Mouse (Mus musculus): ENCODE data around the gene Myo5a. TPM values are rescaled to one million over a fixed set of nuclear protein-coding genes. Genes with fewer than 3 reads are reported as not detected.

The Myo5a gene
- total RNA-seq (2021) = 10 to 100 TPM; 11.0 to 11.7 TPM

DNA sequence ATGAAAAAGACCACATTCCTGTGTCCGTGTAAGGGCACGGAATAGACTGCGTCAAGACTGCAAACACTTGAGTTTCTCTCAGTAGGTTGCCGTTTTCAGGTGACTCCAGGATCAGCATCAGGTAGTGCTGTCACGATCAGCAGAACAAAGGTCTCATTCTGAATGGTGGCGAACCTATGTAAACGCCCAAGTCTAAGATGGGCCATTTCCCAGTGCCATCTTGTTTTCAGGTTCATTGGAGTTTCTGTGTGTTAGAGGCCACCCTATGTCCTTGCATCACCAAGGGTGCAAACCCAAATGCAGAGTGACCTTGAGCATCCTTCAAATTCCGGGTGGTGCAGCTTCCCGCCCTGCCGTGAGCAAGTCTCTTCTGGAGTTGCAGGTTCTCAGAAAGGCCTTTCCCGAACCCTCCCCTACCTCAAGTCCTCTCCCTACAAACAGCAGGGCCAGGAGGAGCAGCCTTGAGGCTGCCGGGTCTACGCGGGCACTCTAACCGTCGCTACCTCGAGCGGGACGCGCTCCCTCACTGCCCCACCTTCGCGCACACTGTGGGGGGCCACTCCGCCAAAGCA lies at the start of gene Myo5a:
Myo5a (plus strand) TSS at position 559 of the 572 bp plus-strand sequence.
- intact Hi-C loops (cut with DNase I) = no loop called here

DNA sequence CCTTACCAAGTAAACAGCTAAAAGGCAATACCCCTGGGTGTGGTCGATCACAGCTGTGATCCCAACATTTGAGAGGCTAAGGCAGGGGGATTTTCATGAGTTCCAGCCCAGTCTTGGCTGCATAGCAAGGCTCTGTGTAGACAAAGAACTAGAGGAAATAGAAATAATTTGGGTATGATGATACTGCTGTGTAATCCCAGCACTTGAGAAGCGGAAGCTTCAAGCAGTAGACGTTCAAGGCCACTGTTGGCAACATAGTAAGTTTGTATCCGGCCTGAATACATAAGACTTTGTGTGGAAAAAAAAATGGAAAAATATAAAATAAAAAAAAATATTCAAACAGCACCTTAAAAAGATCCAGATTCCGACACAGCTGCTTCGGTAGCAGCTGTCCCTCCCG lies 48.3 kb upstream of the Myo5a start:
- intact Hi-C loops (cut with DNase I) = no loop called here
- no peak for DNase-seq (ENCODE audit: low spot score)

More for the DNA sequence above, at the start of gene Myo5a:
- DNase-seq (ENCODE audit: low spot score) = no peak

DNA sequence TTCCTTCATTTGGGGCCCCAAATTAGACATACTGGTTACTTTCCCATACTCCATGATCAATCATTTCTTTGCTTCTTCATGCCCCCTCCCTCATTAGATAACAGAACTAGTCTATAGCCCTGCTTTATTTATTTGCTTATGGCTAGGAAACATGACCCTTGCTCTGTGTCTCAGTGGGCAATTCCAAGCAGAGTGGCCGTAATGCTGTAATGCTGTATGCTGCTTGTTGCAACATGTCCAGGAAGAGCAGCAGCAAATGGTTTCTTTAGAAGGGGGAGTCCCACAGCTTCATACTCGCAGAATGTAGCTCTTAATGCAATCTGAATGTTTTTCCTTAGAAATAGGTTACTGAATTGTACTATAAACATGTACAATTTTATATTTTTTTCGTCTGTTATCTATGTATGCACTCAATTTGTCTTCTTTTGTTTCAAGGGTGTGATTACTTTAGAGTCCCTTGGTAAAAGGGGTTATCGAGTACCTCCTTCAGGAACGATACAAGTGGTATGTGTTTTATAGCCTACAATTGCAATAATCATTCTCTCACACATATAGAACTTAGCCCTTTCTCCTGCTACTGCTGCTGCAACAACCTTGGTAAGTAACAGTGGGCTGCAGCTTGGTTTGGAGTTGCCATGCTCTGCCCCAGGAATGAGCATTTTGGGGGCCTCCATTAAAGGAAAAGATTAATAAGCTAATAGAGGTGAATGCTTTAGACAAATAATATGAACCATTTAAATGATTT lies 47.5 kb upstream of the Myo5a start:
- DNase-seq (ENCODE audit: low spot score) = no peak
- intact Hi-C loops (cut with DNase I) = no loop called here

DNA sequence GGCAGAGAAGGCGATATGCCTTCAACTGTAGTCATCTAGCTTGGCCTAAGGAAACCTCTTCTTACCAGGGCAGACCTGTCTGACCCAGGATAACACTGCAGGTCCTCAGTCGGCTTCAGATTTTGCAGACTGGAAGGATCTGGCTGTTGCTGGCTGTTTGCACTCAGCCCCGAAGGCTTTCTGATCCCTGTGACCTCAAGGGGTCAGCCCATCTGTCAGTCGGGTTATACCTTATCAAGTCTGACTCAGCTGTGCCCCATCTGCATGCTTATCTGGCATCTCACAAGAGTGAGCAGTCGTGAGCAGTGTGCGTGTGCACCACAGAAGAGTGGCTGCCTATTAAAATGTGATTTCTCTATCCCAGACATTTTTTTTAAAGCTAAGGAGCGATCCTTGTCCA lies 46.7 kb upstream of the Myo5a start:
- intact Hi-C loops (cut with DNase I) = no loop called here
- no peak for DNase-seq (ENCODE audit: low spot score)

DNA sequence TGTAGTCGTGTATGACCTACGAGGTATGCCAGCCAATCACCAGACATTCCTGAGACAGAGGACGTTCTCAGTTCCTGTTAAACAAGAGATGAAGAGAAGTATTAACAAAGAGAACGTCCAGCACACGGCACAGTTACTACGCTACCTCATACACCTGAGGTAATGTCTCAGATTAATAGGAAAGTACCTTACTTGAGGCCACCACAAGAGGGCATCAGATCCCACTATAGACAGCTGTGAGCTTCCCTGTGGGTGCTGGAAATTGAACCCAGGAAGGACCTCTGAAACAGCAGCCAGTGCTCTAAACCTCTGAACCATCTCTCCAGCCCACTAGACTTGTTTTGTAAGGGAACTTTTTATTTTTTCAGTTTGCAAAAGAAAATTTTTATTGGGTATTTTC lies 45.1 kb upstream of the Myo5a start:
- no peak for DNase-seq (ENCODE audit: low spot score)
- intact Hi-C loops (cut with DNase I) = no loop called here

DNA sequence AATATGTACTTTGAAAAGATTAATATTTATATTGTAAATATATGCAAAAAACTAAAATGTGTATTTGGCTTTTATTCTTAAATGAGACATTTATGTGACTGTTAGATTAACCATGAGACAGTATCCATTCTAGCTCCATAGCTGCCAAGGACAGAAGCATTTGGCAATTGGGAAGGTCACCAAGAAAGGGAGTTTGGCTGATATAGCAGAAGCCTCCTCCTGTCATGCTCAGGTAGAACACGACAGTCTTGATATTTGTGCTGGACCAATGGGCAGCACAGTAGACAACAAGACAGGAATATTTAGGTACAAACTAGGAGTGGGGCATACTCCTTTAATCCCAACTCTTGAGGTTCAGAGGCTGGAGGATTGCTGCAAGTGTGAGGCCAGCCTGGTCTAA lies 38.4 kb upstream of the Myo5a start:
- DNase-seq (ENCODE audit: low spot score) = no peak
- intact Hi-C loops (cut with DNase I) = loop anchor here (5.0 kb wide), 1 partner anchor 125 kb away; no protein-coding TSS in a partner anchor

DNA sequence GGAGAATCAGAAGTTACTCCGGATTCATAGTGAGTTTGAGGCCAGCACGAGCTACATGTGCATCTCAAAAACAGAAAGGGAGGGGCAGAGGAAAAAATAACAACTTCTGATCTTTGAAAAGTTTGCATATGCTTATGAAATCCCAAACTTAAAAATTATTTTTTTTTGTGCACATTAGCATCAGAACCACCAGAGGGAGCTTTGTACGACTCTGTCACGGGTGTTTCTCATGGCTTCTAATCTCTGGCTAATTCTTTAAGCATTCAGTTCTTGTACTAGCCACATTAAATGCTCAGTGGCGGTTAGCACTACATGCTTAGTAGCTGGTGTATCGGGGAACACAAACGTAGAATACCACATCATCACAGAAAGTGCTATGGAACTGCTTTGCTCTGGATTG lies 37.7 kb upstream of the Myo5a start:
- intact Hi-C loops (cut with DNase I) = loop anchor here (5.0 kb wide), 1 partner anchor 126 kb away; no protein-coding TSS in a partner anchor

DNA sequence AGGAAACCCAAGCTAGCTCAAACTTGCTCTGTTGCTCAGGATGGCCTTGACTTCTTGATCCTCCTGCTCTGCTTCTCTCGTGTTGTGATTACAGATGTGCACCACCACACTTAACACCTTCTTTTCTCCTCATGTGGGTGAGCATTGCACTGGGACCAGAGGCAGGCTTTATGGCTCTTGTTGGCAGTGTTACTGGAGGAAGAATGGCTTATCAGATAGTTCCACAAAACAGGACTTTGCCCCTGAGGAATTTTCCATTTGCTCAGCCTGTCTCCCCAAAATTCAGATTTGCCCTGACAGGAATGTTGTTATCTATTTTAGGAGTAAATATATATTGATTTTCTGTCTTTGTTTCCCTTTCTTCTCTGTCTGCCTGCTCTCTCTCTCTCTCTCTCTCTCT lies 36.1 kb upstream of the Myo5a start:
- intact Hi-C loops (cut with DNase I) = loop anchor here (5.0 kb wide), 2 partner anchors 82 to 127 kb away; partner anchors contain the start of gene Fam214a
- DNase-seq (ENCODE audit: low spot score) = no peak

More for the DNA sequence above, 37.7 kb upstream of the Myo5a start:
- no peak for DNase-seq (ENCODE audit: low spot score)

DNA sequence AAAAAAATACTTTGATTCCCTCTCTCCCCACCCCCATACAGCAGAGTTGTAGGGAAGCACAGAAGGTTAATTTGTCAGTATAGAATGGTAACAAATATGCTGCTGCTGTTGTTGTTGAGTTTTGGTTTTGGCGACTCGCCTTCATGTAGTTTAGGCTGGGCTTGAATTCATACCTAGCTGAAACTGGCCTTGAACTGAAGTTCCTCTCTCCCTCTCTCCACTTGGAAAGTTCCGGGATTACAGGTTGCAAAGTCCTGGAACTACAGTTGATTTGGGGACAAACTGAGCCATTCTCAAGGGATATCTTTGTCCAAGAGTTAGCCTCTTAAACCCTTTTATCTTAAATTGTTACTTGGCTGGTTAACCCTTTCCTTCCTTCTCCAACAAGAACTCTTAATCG lies 34.9 kb upstream of the Myo5a start:
- no peak for DNase-seq (ENCODE audit: low spot score)
- intact Hi-C loops (cut with DNase I) = loop anchor here (5.0 kb wide), 1 partner anchor 84 kb away; the partner anchor contains the start of gene Fam214a

DNA sequence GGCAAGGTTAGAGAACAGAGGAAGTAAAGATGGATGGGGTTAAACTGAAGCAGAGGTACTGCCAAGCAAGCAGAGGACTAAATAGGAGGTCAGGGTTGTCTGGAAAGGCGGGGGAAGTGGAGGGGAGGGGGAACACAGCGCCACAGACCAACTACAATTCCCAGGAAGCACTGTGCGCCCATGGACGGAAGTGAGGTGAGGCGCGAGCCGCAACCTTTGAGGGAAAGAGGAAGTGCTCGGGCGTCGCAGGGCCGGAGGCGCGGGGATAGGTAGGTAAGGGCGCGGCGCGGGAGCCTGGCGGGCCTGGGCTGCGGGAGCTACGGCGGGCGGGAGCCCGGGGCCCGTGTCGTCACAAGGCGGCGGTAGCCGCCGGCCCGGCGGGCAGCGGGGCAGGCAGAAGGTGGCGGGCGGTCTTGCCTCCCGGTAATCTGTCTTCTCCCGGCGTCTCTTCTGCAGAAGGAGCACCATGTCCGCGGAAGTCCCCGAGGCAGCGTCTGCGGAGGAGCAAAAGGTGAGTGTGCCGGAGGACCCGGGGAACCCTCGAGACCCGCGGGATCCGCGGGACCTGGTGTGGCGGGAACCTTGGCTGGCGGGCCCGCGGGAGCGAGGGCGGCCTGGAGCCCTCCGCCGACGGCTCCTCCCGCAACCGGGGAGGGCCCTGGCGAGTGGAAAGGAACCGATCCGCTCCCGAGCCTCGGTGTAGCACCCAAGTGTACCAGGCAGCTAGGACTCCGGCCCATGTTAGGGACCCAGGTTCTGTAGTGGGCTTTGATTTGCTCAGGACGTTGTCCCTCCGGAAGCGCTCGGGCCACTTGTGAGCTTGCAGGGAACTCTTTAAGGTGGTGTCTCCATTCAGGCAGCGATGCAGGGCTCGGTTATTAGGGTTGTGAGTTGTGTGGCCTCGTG lies 33.1 kb upstream of the Myo5a start, which contains the start of gene Arpp19:
Arpp19 (plus strand) TSS at position 164 of the 906 bp plus-strand sequence.
- intact Hi-C loops (cut with DNase I) = loop anchor here (5.0 kb wide), 1 partner anchor 85 kb away; the partner anchor contains the start of gene Fam214a
- DNase-seq (ENCODE audit: low spot score) = peak; percentile 67

DNA sequence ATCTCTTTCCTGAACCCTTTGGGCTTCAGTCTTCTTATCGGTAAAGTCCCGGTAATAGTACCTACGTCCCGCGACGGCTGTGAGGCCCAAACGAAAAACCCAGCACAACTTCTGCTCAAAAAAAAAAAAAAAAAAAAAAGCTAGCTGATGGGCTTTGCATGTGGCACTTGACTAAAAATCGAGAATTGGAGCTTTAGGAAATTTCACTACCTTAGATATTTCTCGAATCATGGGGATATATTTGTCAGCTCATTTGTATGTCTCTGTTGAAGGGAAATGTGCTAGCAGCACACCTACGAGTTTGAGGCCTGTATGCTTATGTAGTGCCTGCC lies 32.5 kb upstream of the Myo5a start:
- no peak for DNase-seq (ENCODE audit: low spot score)
- intact Hi-C loops (cut with DNase I) = loop anchor here (5.0 kb wide), 1 partner anchor 86 kb away; the partner anchor contains the start of gene Fam214a

DNA sequence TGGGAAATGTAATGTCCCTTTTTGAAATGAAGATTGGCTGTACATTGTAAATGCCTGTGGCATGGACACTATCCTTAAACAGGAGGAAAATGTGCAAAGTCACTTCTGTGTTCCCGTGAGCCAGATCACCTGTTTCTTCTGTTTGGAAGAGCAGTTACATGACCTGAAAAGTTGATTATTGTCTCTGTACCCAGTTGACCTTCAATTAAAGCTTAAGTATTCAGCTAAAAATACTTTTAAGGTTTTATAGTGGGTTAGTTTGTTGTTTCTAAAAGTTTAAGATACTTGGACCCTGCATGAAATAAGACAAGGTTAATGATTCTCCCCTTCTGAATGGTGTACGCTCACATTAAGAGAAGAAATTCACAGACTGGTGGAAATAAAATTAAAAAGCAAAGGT lies 30.2 kb upstream of the Myo5a start:
- DNase-seq (ENCODE audit: low spot score) = no peak
- intact Hi-C loops (cut with DNase I) = no loop called here

DNA sequence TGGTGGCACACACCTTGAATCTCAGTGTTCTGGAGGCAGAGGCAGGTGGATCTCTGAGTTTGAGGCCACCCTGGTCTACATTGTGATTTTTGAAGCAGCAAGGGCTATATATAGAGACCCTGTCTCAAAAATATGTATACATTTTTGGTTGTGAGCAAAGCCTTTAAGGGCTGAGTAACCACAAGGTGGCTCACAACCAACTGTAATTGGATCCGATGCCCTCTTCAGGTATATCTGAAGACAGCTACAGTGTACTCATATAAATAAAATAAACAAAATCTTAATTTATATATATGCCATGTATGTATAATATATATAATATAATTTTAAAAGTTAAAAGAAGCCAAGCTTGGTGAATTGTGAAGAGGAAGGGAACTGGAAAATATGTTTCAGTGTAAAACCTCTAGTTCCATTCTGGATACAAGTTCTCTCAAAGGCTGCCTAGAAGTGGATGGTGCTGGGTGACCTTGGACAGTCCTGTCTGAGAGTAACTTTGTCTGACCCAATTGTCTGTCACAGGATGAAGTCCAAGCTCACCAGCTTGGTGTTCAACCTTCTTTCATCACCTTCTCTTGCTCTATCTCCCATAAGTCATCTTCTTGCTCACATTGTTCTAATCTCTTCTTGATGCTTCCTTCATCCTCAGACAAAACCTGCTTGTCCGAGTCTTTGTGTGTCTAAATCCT lies 28.8 kb upstream of the Myo5a start:
- no peak for DNase-seq (ENCODE audit: low spot score)
- intact Hi-C loops (cut with DNase I) = no loop called here

DNA sequence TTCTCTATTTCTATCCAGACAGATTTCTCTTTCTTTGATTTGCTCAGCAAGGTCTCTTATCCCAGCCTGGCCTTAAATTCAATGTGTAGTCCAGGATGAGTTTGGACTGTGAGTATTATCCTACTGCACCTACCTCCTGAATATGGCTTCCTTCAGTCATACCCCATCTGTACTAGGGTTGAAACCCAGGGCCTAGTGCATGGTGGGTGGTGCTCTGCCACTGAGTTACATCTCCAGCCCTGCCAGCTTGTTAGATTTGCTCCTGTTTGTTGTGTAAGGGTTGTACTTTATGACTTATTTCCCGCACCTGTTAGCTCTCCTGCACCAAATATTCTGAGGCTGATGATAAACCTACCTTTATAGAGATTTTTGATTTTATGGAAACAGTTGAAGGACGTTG lies 27.6 kb upstream of the Myo5a start:
- intact Hi-C loops (cut with DNase I) = no loop called here
- DNase-seq (ENCODE audit: low spot score) = no peak

DNA sequence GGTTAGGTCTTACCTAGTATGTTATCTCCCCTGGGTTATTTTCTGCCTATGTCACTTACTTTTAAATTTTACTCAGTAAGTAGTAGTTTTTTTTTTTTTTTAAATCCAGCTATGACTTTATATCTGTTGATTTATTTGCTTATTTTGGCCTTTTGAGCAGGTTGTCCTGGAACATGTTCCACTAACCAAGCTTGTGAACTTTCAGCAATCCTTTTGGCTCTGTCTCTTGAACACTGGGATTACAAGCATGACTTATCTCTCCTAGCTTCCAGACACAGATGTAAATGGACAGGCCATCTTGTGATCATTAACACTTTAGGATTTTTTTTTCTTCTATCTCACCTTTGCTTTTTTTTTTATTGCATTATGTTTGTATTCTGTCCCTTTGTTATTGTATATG lies 23.7 kb upstream of the Myo5a start:
- no peak for DNase-seq (ENCODE audit: low spot score)
- intact Hi-C loops (cut with DNase I) = loop anchor here (5.0 kb wide), 1 partner anchor 235 kb away; no protein-coding TSS in a partner anchor

DNA sequence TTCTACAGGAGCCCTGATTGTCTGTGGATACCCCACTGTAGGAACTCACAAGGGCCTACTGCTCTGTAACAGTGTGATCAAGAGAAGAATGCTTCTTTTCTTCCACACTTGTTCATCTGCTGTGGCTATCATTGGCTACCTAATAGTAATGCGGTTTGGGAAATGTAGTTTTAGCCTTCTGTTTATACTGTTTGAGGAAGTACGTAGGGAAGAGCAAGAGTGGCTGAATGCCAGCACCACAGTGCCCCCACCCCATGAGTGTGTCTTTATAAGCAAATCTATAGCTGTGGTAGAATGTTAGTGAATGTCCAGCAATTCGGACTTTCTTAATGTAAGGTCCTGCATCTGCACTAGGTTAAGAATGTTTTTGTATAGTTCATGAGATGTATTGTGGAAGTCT lies 21.7 kb upstream of the Myo5a start:
- intact Hi-C loops (cut with DNase I) = loop anchor here (5.0 kb wide), 1 partner anchor 233 kb away; no protein-coding TSS in a partner anchor
- no peak for DNase-seq (ENCODE audit: low spot score)

DNA sequence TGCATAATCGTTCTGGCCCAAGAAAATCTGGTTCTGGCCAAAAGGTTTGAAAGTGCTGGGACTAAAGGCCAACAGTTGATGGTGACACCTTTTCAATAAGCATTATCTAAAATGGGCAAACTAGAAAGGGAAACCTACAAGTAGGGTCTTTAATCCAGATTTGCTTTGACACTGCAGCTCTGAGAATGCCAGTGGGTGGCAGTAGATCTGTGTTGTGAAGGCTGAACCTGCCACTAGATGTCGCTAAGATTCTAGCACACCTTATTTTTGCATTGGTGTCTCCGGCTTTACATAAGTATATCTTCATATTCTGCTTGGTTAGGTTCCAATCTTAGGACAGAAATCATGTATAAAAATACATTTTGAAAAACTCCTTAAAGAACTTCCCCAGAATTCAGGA lies 20.8 kb upstream of the Myo5a start:
- intact Hi-C loops (cut with DNase I) = loop anchor here (5.0 kb wide), 1 partner anchor 152 kb away; no protein-coding TSS in a partner anchor
- DNase-seq (ENCODE audit: low spot score) = peak; percentile 16

DNA sequence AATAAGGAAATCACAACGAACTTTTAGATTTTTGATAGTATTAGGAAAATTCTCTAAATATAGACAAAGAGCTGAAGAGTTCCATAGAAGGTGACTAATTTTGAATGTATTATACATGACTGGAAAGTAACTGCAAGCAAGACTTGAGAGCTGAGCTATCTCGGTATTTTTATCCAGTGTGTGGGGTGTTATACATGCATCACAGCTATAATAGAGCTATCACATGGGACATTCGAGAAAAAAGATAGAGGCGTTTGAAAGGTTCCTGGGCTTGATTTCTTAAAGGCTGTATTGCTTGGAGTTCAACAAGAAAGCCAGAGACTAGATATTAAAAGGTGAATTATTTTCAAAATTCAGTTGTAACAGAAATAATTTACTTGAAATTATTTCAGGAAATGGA lies 19.0 kb upstream of the Myo5a start:
- intact Hi-C loops (cut with DNase I) = loop anchor here (5.0 kb wide), 1 partner anchor 150 kb away; no protein-coding TSS in a partner anchor

DNA sequence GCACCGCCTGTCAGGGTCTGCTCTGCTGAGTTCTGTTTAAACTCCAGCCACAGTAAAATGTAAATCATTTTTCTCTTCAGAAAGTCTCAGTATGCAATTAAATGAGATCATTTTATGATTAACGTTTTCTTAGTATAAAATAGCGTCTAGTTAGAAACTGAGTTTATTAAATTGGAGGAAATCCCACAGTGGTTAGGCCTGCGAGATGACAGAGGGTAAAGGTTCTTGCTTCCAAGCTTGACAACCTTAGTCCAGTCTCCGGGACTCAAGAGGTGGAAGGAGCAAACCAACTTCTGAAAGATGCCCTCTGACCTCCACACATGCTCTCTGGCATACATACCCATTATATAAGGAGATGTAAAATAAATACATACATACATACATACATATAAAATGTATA lies 15.8 kb upstream of the Myo5a start:
- DNase-seq (ENCODE audit: low spot score) = no peak
- intact Hi-C loops (cut with DNase I) = no loop called here

More for the DNA sequence above, 19.0 kb upstream of the Myo5a start:
- DNase-seq (ENCODE audit: low spot score) = no peak
